Mouse (Mus musculus) kidney, adult 2 months (tissue): ENCODE measurements around the gene Atf7ip.

ENCODE experiments used
- CTCF ChIP-seq: fragments of 200-500 bp; conservative IDR thresholded peaks from 2 replicates; pipeline ENCODE4 v1.5.1; 2011; ENCODE audit warnings: low read depth, mild to moderate bottlenecking, control low read depth, low read length, moderate library complexity, mixed read lengths; ENCODE audit not compliant: insufficient read depth, insufficient read length
- POLR2A ChIP-seq: fragments of 200-500 bp; IDR thresholded peaks from one replicate; pipeline ENCODE4 v1.6.1; 2011; ENCODE audit warnings: low read depth, low read length, control low read depth

- TF ChIP-seq CTCF, result no peak
- no peak for TF ChIP-seq POLR2A
Observed at GRCm38 (mm10) chr6:136489899-136490298, 16.1 kb upstream of the Atf7ip start.
